Mouse (Mus musculus): ENCODE results near the gene Gm21992. TPM values are rescaled to one million over a fixed set of nuclear protein-coding genes. Genes with fewer than 3 reads are reported as not detected.

Gene Gm21992
- polyA plus RNA-seq, 1 experiment from 2014 or later, result 23.9 TPM

DNA sequence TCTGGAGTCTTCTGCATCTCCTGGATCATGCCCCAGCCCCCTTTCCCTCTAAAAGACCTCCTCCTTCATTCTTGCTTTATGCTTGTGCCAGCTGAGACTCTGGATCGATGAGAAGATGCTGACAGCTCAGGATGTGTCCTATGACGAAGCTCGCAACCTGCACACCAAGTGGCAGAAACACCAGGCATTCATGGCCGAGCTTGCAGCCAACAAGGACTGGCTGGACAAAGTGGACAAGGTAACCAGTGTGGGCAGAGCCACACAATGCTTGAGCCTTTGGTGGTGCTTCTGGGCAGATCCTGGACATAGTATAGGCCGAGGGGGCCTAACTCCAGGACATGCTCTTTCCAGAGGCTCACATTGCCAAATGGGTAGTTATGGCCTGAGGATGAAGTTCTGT, 71.7 kb downstream of the Gm21992 start:
- Histone ChIP-seq H3K9ac (ENCODE audit: low read length) (no peak overlapping the region), H3K36me3 (ENCODE audit: control insufficient read depth, insufficient read depth) (no peaks in the 10 kb centered on the region), H3K27me3 (ENCODE audit: control insufficient read depth, insufficient read depth, low read length) (no peaks in the 10 kb centered on the region), H3K4me1 (ENCODE audit: control insufficient read depth, insufficient read depth, low read length) (no peaks in the 10 kb centered on the region), H3K9me3 (replicated peaks; ENCODE audit: control insufficient read depth, low read length) (no peaks in the 10 kb centered on the region), H3K27ac (ENCODE audit: low read length) (no peak overlapping the region), H3K4me3 (ENCODE audit: low read length) (no peak overlapping the region), H3K4me2 (ENCODE audit: low read depth, low read length) (no peak overlapping the region)
- WGBS, result 76% methylated on average over 5 of the region's 5 CpGs
- no peak for ATAC-seq (replicated peaks; ENCODE audit: extremely low read depth, insufficient read depth, low FRiP score)

DNA sequence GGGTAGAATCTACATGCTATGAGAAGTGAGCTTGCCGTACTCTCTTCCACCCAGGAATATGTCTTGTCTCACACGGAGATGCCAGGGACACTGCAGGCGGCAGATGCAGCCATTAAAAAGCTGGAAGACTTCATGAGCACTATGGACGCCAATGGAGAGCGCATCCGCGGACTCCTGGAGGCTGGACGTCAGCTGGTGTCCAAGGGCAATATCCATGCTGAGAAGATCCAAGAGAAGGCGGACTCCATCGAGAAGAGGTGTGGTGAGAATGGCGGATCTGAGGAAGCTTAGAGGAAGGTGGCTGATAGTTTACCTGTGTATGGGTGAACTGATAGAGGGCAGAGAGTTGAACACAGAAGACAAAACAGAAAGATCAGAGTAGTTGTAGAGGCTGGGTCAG, 72.4 kb downstream of the Gm21992 start:
- Histone ChIP-seq H3K4me1 (ENCODE audit: control insufficient read depth, insufficient read depth, low read length) (no peaks in the 10 kb centered on the region), H3K4me2 (ENCODE audit: low read depth, low read length) (no peak overlapping the region), H3K9ac (ENCODE audit: low read length) (no peak overlapping the region), H3K36me3 (ENCODE audit: control insufficient read depth, insufficient read depth) (no peaks in the 10 kb centered on the region), H3K4me3 (ENCODE audit: low read length) (no peak overlapping the region), H3K27me3 (ENCODE audit: control insufficient read depth, insufficient read depth, low read length) (no peaks in the 10 kb centered on the region), H3K9me3 (replicated peaks; ENCODE audit: control insufficient read depth, low read length) (no peaks in the 10 kb centered on the region), H3K27ac (ENCODE audit: low read length) (no peak overlapping the region)
- ATAC-seq (replicated peaks; ENCODE audit: extremely low read depth, insufficient read depth, low FRiP score), result no peak
- WGBS, result 91% methylated on average over 11 of the region's 11 CpGs

DNA sequence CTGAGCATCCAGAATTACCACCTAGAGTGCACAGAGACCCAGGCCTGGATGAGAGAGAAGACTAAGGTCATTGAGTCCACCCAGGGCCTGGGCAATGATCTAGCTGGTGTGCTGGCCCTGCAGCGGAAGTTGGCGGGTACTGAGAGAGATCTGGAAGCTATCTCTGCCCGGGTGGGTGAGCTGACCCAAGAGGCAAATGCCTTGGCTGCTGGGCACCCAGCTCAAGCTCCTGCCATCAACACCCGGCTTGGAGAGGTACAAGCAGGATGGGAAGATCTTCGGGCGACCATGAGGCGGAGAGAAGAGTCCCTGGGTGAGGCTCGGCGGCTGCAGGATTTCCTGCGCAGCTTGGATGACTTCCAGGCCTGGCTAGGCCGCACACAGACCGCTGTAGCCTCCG, 73.5 kb downstream of the Gm21992 start:
- H3K4me2 ChIP-seq (ENCODE audit: low read depth, low read length), result no peak overlapping the region
- ATAC-seq (replicated peaks; ENCODE audit: extremely low read depth, insufficient read depth, low FRiP score), result no peak
- H3K9ac ChIP-seq (ENCODE audit: low read length), result no peak overlapping the region
- no peaks in the 10 kb centered on the region for H3K27me3 ChIP-seq (ENCODE audit: control insufficient read depth, insufficient read depth, low read length)
- WGBS, result 70% methylated on average over 13 of the region's 13 CpGs
- H3K36me3 ChIP-seq (ENCODE audit: control insufficient read depth, insufficient read depth), result no peaks in the 10 kb centered on the region
- H3K4me3 ChIP-seq (ENCODE audit: low read length), result no peak overlapping the region
- no peaks in the 10 kb centered on the region for H3K9me3 ChIP-seq (replicated peaks; ENCODE audit: control insufficient read depth, low read length)
- no peaks in the 10 kb centered on the region for H3K4me1 ChIP-seq (ENCODE audit: control insufficient read depth, insufficient read depth, low read length)
- no peak overlapping the region for H3K27ac ChIP-seq (ENCODE audit: low read length)

DNA sequence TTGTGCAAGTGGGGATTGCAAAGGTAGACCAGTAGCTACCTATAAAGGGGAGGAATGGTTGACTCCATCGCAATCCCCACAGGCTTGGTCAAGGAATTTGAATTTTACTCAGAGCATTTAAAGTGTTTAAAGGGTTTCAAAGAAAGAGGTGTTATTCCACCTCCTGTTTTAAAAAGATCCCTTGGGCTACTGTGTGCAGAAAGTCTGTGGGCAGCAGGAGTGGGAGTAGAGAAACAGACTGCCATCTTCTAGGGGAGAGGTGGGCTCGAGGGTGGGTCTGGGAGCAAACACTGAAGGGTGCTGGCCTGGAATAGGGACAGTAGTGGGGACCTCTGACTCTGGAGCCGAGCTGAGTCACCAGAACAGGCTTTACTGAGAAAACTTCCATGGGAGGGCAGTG, 78.4 kb downstream of the Gm21992 start:
- Histone ChIP-seq H3K9me3 (replicated peaks; ENCODE audit: control insufficient read depth, low read length) (no peaks in the 10 kb centered on the region), H3K4me1 (ENCODE audit: control insufficient read depth, insufficient read depth, low read length) (no peaks in the 10 kb centered on the region), H3K4me3 (ENCODE audit: low read length) (no peak overlapping the region), H3K27ac (ENCODE audit: low read length) (no peak overlapping the region), H3K9ac (ENCODE audit: low read length) (no peak overlapping the region), H3K27me3 (ENCODE audit: control insufficient read depth, insufficient read depth, low read length) (no peaks in the 10 kb centered on the region), H3K4me2 (ENCODE audit: low read depth, low read length) (no peak overlapping the region), H3K36me3 (ENCODE audit: control insufficient read depth, insufficient read depth) (no peaks in the 10 kb centered on the region)
- WGBS, result 77% methylated on average over 3 of the region's 3 CpGs
- ATAC-seq (replicated peaks; ENCODE audit: extremely low read depth, insufficient read depth, low FRiP score), result no peak

DNA sequence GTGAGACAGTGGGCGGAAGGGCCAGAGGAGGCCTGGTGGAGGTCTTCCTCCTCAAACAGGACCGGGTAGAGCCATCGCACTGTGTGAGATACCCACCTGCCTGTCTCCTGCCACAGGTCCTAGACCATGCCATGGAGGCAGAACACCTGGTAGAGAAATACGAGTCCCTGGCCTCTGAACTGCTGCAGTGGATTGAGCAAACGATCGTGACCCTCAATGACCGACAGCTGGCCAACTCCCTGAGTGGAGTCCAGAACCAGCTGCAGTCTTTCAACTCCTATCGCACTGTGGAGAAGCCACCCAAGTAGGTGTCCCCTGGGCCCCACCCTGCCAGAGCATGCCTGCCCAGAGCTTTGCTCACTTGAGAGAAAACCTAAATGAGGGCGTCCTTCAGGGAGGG, 82.2 kb downstream of the Gm21992 start:
- no peak overlapping the region for H3K4me2 ChIP-seq (ENCODE audit: low read depth, low read length)
- H3K27me3 ChIP-seq (ENCODE audit: control insufficient read depth, insufficient read depth, low read length), result no peaks in the 10 kb centered on the region
- no peaks in the 10 kb centered on the region for H3K4me1 ChIP-seq (ENCODE audit: control insufficient read depth, insufficient read depth, low read length)
- WGBS, result 81% methylated on average over 9 of the region's 9 CpGs
- H3K9ac ChIP-seq (ENCODE audit: low read length), result no peak overlapping the region
- no peak overlapping the region for H3K27ac ChIP-seq (ENCODE audit: low read length)
- no peaks in the 10 kb centered on the region for H3K36me3 ChIP-seq (ENCODE audit: control insufficient read depth, insufficient read depth)
- H3K4me3 ChIP-seq (ENCODE audit: low read length), result no peak overlapping the region
- no peaks in the 10 kb centered on the region for H3K9me3 ChIP-seq (replicated peaks; ENCODE audit: control insufficient read depth, low read length)
- ATAC-seq (replicated peaks; ENCODE audit: extremely low read depth, insufficient read depth, low FRiP score), result no peak

DNA sequence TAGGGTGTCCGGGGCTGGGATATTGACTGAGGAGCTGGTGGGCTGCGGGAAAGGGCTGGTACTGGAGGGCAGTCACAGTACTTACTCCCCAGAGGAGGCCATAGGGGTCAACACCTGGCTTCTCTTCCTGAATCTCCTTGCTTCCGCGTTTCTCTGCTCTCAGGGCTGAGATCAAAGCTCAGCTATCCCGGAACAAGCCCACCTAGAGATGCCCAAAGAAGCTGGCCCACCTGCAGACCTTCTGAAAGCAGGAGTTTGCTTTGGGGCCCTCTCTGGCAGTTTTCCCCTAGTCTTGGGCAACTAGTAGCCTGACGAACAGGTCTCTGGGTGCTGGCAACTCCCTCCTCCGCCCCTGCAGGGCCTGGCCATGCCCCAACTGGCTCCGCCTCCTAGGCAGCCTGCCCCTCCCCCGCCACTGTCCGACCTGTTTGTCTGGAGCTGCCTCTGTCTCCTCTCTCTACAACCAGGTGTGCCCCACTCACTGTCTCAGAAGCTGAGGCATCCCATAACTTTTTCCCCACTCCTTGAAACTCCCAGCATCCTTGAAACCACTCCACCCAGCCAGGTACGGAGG, 90.7 kb downstream of the Gm21992 start:
- no peak overlapping the region for H3K27ac ChIP-seq (ENCODE audit: low read length)
- H3K27me3 ChIP-seq (ENCODE audit: control insufficient read depth, insufficient read depth, low read length), result 0 out of 2 replicates have a peak, but pooled peaks cover 6% of the 10 kb centered on the region
- 18% methylated on average over 11 of the region's 11 CpGs for WGBS
- H3K4me1 ChIP-seq (ENCODE audit: control insufficient read depth, insufficient read depth, low read length), result no peaks in the 10 kb centered on the region
- no peak overlapping the region for H3K4me3 ChIP-seq (ENCODE audit: low read length)
- H3K9me3 ChIP-seq (replicated peaks; ENCODE audit: control insufficient read depth, low read length), result no peaks in the 10 kb centered on the region
- no peak overlapping the region for H3K9ac ChIP-seq (ENCODE audit: low read length)
- H3K36me3 ChIP-seq (ENCODE audit: control insufficient read depth, insufficient read depth), result no peaks in the 10 kb centered on the region
- ATAC-seq (replicated peaks; ENCODE audit: extremely low read depth, insufficient read depth, low FRiP score), result no peak
- H3K4me2 ChIP-seq (ENCODE audit: low read depth, low read length), result no peak overlapping the region

DNA sequence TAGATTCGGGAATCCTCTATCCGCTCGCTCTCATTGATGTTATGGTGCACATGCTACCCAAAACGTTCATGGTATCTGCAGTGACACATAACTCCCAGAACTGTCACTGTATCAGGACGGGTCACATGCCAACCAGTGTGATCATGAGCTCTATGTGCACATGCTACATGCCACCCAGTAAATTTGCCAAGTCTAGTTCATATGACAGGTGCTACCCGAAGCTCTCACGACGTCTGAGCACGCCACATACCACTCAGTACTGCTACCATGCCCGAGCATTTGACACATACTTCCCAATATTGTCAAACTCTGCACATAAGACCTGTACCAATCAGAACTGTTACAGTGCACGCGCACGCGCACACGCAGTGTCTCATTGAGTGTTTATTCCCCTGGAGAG, 91.3 kb downstream of the Gm21992 start:
- Histone ChIP-seq H3K27ac (ENCODE audit: low read length) (no peak overlapping the region), H3K4me3 (ENCODE audit: low read length) (no peak overlapping the region), H3K4me1 (ENCODE audit: control insufficient read depth, insufficient read depth, low read length) (no peaks in the 10 kb centered on the region), H3K27me3 (ENCODE audit: control insufficient read depth, insufficient read depth, low read length) (peaks cover 7% of the 10 kb centered on the region), H3K9ac (ENCODE audit: low read length) (no peak overlapping the region), H3K4me2 (ENCODE audit: low read depth, low read length) (no peak overlapping the region), H3K9me3 (replicated peaks; ENCODE audit: control insufficient read depth, low read length) (no peaks in the 10 kb centered on the region), H3K36me3 (ENCODE audit: control insufficient read depth, insufficient read depth) (no peaks in the 10 kb centered on the region)
- ATAC-seq (replicated peaks; ENCODE audit: extremely low read depth, insufficient read depth, low FRiP score), result no peak
- 81% methylated on average over 15 of the region's 15 CpGs for WGBS

DNA sequence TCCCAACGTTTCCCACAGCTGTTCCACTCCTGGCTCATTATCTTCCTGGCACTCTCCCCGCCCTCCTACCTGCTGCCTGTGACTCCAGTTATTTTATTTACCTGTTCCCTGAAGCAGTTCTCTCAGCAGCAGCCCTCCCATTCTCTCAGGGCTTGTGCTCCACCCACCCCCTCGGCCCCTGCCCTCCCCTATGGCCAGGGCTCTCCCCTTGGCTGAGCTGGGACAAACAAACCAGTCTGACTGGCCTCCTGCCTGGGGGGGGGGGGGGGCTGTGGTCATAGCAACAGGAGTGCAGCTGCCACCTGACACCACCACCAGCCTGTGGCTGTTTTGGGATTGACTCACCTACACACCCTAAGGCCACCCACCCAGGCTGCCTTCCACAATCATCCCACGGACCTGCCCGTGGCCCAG, 92.1 kb downstream of the Gm21992 start:
- ATAC-seq (replicated peaks; ENCODE audit: extremely low read depth, insufficient read depth, low FRiP score), result no peak

DNA sequence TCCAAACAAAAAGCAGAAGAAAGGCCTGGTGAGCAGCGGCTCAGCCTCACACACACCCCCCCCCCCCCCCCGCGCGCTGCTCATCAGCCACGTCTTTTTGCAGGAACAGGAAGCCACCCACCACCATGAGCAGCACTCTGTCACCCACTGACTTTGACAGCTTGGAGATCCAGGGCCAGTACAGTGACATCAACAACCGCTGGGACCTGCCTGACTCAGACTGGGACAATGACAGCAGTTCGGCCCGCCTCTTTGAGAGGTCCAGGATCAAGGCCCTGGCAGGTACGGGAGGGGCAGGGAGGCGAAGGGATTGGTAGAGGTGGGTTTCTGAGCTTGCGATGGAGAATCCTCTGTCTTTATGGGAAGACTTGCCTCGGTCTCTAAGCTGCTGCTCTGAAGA, 92.7 kb downstream of the Gm21992 start:
- no peaks in the 10 kb centered on the region for H3K9me3 ChIP-seq (replicated peaks; ENCODE audit: control insufficient read depth, low read length)
- no peak overlapping the region for H3K27ac ChIP-seq (ENCODE audit: low read length)
- no peak overlapping the region for H3K9ac ChIP-seq (ENCODE audit: low read length)
- H3K4me3 ChIP-seq (ENCODE audit: low read length), result no peak overlapping the region
- ATAC-seq (replicated peaks; ENCODE audit: extremely low read depth, insufficient read depth, low FRiP score), result no peak
- H3K4me2 ChIP-seq (ENCODE audit: low read depth, low read length), result no peak overlapping the region
- H3K27me3 ChIP-seq (ENCODE audit: control insufficient read depth, insufficient read depth, low read length), result peaks cover 21% of the 10 kb centered on the region
- no peaks in the 10 kb centered on the region for H3K36me3 ChIP-seq (ENCODE audit: control insufficient read depth, insufficient read depth)
- 27% methylated on average over 9 of the region's 12 CpGs for WGBS
- no peaks in the 10 kb centered on the region for H3K4me1 ChIP-seq (ENCODE audit: control insufficient read depth, insufficient read depth, low read length)

More for the DNA sequence above, 92.1 kb downstream of the Gm21992 start:
- WGBS, result 27% methylated on average over 5 of the region's 5 CpGs
- Histone ChIP-seq H3K4me3 (ENCODE audit: low read length) (no peak overlapping the region), H3K27me3 (ENCODE audit: control insufficient read depth, insufficient read depth, low read length) (peaks cover 15% of the 10 kb centered on the region), H3K4me2 (ENCODE audit: low read depth, low read length) (no peak overlapping the region), H3K9me3 (replicated peaks; ENCODE audit: control insufficient read depth, low read length) (no peaks in the 10 kb centered on the region), H3K9ac (ENCODE audit: low read length) (no peak overlapping the region), H3K4me1 (ENCODE audit: control insufficient read depth, insufficient read depth, low read length) (no peaks in the 10 kb centered on the region), H3K27ac (ENCODE audit: low read length) (no peak overlapping the region), H3K36me3 (ENCODE audit: control insufficient read depth, insufficient read depth) (no peaks in the 10 kb centered on the region)

All from heart, embryonic 16.5 days (tissue).